Mouse (Mus musculus) T-cell, adult 2 months (primary cell): ENCODE measurements around the gene Zfp981.
"Not testable (repeated sequence)": the region's sequence is repeated elsewhere in the genome, so short reads cannot be mapped to it uniquely, and the experiment has no call there.

ENCODE experiments used
- DNase-seq: peaks from one replicate; pipeline ENCODE4 v3.0.0; 2022; ENCODE audit warnings: low spot score

The Zfp981 gene

DNA sequence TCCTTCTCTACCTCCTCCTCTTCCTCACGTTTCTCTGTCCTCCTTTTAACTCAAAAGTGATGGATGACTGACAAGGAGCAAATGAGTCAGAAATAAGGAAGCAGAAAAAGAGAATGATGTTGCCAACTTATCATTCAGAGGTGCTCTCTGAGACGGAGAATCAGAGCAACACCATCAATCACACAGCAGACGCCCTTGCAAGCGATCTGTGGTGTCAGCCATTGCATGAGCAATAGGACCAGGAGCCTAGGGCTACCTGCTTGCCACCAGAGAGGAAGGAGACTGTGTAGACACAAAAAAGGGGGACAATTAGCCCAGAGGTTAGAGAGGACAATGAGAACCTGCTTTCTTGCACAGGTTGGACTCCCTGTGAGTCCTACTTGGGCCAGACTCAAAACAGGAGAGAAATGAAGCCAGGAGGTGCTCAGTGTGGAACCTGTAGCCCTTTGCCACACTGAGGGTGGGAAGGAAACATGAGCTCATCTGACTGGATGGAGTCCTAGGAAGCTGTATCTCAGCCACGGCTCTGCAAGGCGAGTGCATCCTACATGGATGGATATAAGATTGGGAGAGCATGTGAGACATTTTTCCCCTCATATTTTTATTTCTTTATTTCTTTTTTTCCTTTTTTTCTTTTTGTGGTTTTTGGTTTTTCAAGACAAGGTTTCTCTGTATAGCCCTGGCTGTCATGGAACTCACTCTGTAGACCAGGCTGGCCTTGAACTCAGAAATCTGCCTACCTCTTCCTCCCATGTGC lies 16.5 kb upstream of the Zfp981 start:
- DNase-seq: not testable (repeated sequence)

DNA sequence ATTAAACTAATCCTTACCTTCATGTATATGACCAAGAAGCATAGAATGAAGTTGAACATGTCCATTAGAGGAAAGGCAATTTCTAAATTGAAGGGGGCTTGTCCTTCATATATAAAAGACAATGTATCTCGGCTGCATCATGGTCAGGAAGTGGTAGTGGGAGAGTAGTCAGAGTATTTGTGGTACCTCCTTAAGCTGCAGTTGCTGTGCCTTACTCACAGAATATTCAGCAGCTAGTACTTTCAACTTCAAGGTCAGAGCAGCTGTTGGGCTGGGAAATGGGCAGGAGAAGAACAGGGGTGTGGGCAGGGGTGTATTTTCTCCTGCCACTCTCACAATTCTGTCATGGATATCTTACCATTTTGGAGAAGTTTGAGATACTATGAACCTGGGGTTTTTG lies 15.1 kb upstream of the Zfp981 start:
- not testable (repeated sequence) for DNase-seq

- not testable (repeated sequence) for DNase-seq
Observed at GRCm38 (mm10) chr4:146489196-146489595, 12.6 kb upstream of the Zfp981 start.

- DNase-seq: not testable (repeated sequence)
Observed at GRCm38 (mm10) chr4:146491993-146492392, 9.8 kb upstream of the Zfp981 start.

GRCm38 (mm10) chr4:146492439-146492838 lies 9.4 kb upstream of the Zfp981 start:
- DNase-seq: no peak

GRCm38 (mm10) chr4:146492851-146493250 lies 9.0 kb upstream of the Zfp981 start:
- DNase-seq: no peak

- not testable (repeated sequence) for DNase-seq
Observed at GRCm38 (mm10) chr4:146493319-146493907, 8.4 kb upstream of the Zfp981 start.

- no peak for DNase-seq
Observed at GRCm38 (mm10) chr4:146494980-146495379, 6.8 kb upstream of the Zfp981 start.

DNA sequence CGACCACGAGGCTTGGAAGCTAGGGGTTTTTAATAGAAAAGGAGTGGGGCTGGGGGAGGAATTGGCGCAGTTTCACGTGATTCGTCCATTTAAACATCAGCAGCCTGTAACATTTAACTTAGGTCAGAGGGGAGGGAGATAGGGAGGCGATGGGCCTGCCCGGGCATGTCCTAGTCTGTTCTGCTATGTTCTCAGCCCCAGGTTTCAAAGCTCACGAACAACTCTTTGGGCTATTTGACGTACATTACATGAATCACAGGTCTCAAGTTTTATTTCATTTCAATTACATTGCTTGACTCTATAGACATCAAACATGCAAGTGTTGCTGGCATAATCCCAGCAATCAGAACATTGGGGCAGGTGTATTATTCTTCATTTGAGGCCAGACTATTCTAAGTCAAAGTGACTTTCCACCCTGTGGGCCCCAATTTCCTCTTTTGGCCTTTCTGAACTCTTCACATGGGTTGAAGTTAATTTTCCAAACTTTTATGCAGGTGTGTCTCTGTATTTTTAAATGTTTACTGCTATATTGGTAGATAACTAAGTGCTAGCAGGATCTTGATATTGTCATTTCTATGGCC lies 4.0 kb upstream of the Zfp981 start:
- not testable (repeated sequence) for DNase-seq

DNA sequence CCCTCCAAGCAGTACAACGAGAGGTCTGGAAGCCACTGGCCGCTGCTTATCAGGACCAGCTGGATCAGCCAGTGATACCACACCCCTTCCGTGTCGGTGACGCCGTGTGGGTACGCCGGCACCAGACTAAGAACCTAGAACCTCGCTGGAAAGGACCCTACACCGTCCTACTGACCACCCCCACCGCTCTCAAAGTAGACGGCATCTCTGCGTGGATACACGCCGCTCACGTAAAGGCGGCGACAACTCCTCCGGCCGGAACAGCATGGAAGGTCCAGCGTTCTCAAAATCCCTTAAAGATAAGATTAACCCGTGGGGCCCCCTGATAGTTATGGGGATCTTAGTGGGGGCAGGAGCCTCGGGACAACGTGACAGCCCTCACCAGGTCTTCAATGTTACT lies 7.2 kb downstream of the Zfp981 start:
- not testable (repeated sequence) for DNase-seq

DNA sequence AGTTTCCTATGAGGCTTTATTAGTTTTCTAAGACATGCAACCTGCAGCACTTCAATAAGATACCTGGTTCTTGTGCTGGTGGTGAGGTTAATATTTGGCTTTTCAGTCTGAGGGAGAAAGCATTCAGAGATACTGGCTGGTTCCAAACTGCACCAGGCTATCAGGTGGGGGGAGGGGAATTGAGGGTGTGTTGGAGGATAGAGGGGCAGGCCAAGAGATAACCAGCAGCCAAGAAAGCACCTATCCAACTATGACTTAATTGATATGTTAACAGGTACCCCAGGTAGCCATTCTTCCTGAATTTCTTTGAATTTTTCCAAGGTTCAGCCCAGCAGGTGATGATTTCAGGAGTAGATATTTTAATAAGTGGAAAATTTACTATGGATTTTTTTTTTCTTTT lies 10.0 kb downstream of the Zfp981 start:
- DNase-seq: not testable (repeated sequence)

GRCm38 (mm10) chr4:146516474-146516873 lies 14.6 kb downstream of the Zfp981 start:
- DNase-seq: no peak

GRCm38 (mm10) chr4:146517150-146517549 lies 15.3 kb downstream of the Zfp981 start:
- not testable (repeated sequence) for DNase-seq

DNA sequence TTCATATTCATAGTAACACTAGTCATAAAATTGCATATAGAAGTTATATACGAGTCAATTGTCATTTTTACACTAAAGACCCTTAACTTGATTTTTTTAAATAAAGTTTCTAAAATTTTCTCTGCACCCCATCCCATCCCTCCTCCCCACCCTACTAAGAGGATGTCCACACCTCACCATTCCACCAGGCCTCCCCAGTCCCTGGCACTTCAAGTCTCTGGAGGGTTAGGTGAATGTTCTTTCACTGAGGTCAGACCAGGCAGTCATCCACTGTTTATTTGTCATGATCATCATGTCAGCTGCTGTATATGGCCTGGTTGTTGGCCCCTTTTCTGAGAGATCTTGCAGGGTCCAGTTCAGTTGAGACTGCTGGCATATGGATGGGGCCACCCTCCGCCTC lies 18.9 kb downstream of the Zfp981 start:
- no peak for DNase-seq

DNA sequence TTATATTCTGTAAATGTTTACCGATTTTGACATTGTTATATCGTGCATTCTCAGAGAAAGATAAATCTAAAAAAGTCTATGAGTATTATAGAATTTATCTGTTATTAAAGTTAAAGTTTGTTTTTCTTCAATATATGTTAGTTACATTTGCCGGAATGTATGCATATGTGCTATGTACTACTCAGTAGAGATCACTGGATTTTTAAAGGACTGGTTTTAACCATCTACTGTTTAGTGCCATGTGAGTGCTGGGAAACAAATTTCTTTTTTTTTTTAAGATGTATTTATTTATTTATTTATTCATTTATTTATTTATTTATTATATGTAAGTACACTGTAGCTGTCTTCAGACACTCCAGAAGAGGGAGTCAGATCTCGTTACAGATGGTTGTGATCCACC lies 32.7 kb downstream of the Zfp981 start:
- no peak for DNase-seq

GRCm38 (mm10) chr4:146535883-146536282 lies 34.1 kb downstream of the Zfp981 start:
- no peak for DNase-seq

- not testable (repeated sequence) for DNase-seq
Observed at GRCm38 (mm10) chr4:146579905-146580873, 78.4 kb downstream of the Zfp981 start.
